Mouse (Mus musculus): Measurements from ENCODE around the gene Pelo.

DNA sequence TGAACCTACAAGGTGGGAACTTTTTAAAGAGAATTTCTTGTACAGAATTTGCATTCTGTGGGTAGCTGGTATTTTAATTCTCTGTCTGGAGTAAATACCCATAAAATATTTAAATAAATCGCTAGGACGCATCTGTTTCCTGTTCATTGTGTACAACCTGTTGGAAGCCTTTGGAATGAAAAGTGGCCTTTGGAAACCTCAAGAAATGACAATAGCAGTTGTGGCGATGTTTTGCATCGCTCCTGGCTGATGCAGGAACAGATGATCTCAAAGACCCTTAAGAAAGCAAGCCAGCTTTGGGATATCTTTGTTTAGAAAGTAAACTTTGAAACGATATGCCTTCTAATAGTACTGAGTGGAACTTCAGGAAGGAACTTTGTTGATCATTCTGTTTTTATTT, 28.8 kb upstream of the Pelo start:
- TF ChIP-seq CTCF (IDR thresholded peaks at IDR 0.05; ENCODE audit: borderline replicate concordance, control insufficient read depth, extremely low read depth, insufficient read depth, low read length, poor library complexity) (no peak), POLR2A (IDR thresholded peaks at IDR 0.05; ENCODE audit: control insufficient read depth, extremely low read depth, insufficient read depth, low read length, poor library complexity) (no peak)
